Mouse (Mus musculus) myocyte (in vitro differentiated cells): ENCODE data around the gene Iqsec2.

Source experiments
- CEBPB ChIP-seq: IDR thresholded peaks from 2 replicates; pipeline ENCODE4 v1.6.1; 2011; ENCODE audit warnings: mild to moderate bottlenecking, moderate library complexity; ENCODE audit not compliant: poor library complexity, insufficient read depth, severe bottlenecking
- E2F4 ChIP-seq: IDR thresholded peaks from one replicate; pipeline ENCODE4 v1.6.1; 2011; ENCODE audit warnings: mild to moderate bottlenecking, control low read depth, moderate library complexity; ENCODE audit not compliant: insufficient read depth
- MAX ChIP-seq: IDR thresholded peaks from one replicate; pipeline ENCODE4 v1.6.1; 2011; ENCODE audit warnings: low read depth, mild to moderate bottlenecking, control low read depth
- MYOD1 ChIP-seq, 3 experiments: IDR thresholded peaks; one replicate each; pipeline ENCODE4 v1.6.1; 2011; ENCODE audit warnings: control low read depth in 2 of 3, low read depth in 2 of 3, mild to moderate bottlenecking in 2 of 3, moderate library complexity in 1 of 3; ENCODE audit not compliant: insufficient read length in 2 of 3, control insufficient read depth in 1 of 3
- MYOG ChIP-seq, 3 experiments: IDR thresholded peaks; one replicate each; pipeline ENCODE4 v1.6.1; 2011; ENCODE audit warnings: control low read depth in 2 of 3, low read depth in 2 of 3, mild to moderate bottlenecking in 2 of 3; ENCODE audit not compliant: insufficient read length in 2 of 3, control insufficient read depth in 1 of 3, insufficient read depth in 1 of 3
- POLR2A ChIP-seq: IDR thresholded peaks from one replicate; pipeline ENCODE4 v1.6.1; 2011; ENCODE audit warnings: low read depth, mild to moderate bottlenecking, control low read depth, moderate library complexity; ENCODE audit not compliant: insufficient read length
- POLR2AphosphoS2 ChIP-seq: IDR thresholded peaks from one replicate; pipeline ENCODE4 v1.6.1; 2011; ENCODE audit warnings: low read depth, control low read depth; ENCODE audit not compliant: insufficient read length
- TCF12 ChIP-seq: IDR thresholded peaks from one replicate; pipeline ENCODE4 v1.6.1; 2011; ENCODE audit warnings: mild to moderate bottlenecking, control low read depth; ENCODE audit not compliant: poor library complexity, insufficient read depth, severe bottlenecking
- TCF3 ChIP-seq: IDR thresholded peaks from one replicate; pipeline ENCODE4 v1.6.1; 2011; ENCODE audit warnings: low read depth, control low read depth; ENCODE audit not compliant: insufficient read length
- USF1 ChIP-seq: IDR thresholded peaks from one replicate; pipeline ENCODE4 v1.6.1; 2011; ENCODE audit warnings: low read depth, mild to moderate bottlenecking, control low read depth, moderate library complexity

GRCm38 (mm10) chrX:152164061-152164460 is 20.0 kb downstream of the Iqsec2 start:
- TF ChIP-seq POLR2A = no peak
- no peak for TF ChIP-seq TCF3
- no peak for TF ChIP-seq MYOG (IDR thresholded peaks at IDR 0.05; ENCODE audit: control insufficient read depth in 1 of 3, insufficient read depth in 1 of 3, insufficient read length in 2 of 3, low read depth in 2 of 3)
- no peak for TF ChIP-seq MAX
- no peak for TF ChIP-seq POLR2AphosphoS2
- no peak for TF ChIP-seq USF1
- TF ChIP-seq E2F4 = no peak
- TF ChIP-seq CEBPB = no peak
- no peak for TF ChIP-seq MYOD1 (IDR thresholded peaks at IDR 0.05; ENCODE audit: control insufficient read depth in 1 of 3, insufficient read length in 2 of 3, low read depth in 2 of 3)
- no peak for TF ChIP-seq TCF12
